Mouse (Mus musculus) urinary bladder, postnatal 10 days (tissue): ENCODE measurements around the gene Ipmk.
A peak's percentile ranks its signal among the peaks of the same experiment; 100 is the strongest.

Experiments
- DNase-seq: peaks from one replicate; pipeline ENCODE4 v3.0.0; 2022; ENCODE audit warnings: low spot score

The Ipmk gene

DNA sequence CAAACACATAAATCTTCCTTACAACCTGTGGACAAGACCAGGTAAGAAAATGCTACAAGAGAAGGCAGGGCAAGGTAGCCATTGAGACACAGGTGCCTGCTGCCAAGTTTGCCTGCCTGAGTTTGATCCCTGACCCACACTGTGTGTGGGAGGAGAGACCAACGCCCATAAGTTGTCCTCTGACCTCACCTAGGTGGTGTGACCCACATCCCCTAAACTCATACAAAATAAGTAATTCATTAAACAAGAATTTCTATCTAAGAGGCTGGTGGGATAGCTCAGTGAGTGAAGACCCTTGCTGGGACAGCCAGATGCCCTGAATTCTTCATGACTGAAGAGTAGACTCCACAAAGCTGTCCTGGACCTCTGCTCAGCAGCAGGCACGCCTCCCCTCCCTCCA lies 7.4 kb upstream of the Ipmk start:
- DNase-seq: no peak

DNA sequence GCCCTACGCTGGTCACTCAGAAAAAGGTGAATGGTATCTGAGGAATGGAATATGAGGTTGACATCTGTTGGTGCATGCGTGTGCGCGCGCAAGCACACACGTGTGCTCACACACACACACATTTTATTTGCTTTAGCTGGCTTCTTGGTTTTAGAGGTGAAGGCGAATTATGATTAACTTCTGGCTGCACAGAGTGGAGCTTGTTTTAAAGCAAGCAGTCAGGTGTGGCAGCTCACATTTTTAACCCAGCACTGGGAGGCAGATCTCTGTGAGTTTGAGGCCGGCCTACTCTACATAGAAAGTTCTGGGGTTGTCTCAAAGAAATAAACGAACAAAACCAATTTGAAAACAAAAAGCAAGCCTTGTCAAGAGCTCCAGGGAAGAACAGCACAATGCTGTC lies 6.3 kb upstream of the Ipmk start:
- DNase-seq: no peak

DNA sequence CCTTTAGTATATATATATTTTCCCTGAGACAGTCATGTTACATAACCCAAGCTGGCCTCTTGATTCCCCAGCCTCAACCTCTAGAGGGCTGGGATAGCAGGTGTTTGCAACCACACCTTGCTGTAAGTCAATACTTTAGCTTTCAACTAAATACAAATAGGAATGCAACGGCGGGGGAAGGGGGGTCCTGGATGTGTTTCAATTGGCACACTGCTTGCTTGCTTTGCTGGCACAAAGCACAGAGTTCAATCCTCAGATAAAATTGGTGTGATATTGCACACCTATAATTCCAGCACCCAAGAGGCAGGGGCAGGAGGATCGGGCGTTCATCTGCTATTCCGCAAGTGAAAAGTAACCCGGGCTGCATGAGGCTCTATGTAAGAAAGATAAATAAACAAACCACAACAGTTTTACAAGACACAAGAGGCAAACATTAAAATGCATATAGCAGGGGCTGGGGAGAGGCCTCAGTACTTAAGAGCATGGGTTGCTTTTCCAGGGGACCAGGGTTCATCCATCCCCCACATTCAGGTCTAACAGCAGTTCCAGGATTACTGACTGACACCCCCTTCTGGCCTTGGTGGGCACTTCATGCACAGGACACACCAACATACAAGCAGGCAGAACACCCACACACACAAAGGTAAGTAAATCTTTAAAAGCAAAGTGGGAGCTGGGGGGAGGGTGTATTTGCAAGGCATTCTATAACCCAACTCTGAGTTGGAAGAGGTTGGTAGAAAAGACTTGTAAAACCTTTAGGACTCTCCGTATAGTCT lies 5.3 kb upstream of the Ipmk start:
- no peak for DNase-seq

DNA sequence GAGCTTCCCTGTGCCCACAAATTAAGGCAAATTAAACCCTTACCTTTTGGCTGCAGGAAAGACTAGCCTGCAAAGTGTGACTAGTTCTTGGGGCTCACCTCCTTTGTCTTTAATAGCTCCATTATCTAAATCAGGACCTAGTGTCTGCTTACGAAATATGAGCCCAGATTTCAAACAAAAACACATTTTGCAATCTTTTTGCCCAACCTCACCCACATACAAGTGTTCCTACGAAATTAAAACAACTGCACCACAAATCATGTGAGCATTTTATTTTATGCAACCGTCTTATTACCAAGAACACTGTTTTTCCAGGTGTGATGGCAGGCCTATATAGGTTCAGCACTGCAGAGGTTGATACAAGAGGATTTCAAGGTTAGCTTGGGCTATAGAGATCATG lies 4.4 kb upstream of the Ipmk start:
- DNase-seq: no peak

DNA sequence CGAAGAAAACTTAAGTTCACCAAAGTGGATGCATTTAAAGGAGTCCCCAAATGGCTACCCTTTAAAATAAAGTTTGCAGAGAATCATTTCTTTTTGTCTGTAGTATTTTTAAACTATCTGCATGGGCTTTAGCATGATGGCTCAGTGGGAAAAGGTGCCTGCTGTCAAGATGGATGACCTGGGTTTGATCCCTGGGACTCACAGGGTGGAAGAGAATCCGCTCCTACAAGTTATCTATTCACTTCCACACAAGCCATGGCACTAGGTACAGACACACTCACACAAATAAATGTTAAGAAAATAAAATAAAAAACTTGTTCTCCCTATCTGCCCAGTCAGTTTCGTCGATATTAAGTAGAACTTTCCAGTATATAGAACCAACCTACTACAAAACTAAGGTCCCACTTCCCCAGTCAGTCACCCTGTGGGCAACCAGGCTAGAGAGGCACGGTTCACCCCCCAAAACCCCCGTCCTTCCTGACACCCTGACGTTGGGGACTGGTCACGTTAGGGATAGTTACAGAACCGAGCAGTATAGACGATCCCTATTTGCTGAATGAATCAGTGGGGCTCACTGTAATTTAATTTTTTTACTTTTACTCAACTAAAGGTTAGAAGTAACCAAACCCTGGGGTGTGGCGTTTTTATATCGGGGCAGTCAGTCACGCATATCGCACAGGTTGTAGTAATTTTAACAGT lies 3.8 kb upstream of the Ipmk start:
- no peak for DNase-seq

DNA sequence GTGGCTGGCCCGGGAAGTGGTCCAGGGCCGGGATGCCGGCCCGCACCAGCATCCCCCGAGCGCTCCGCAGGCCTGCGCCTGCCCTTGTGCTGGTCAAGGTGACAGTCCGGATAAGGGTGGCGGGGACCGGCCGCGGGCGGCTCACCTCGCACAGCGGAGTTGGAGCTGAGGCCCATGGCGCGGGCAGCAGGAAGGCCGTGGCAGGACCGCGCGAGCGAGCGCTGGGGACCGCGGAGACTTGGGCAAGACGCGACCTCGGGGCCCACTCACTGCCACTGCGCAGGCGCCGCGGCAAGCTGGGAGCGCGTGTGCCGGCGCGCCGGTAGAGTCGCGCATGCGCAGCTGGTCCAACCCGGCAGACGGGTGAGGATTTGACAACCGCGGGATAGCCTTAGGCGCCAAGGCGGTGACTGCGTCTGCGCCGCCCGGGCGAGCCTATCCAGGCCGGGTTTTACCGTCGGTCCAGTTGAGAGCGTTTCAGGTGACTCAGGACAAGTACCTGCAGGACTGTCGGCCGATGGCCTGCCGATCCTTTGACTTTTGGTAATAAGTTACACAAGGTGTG lies 2.9 kb upstream of the Ipmk start, which contains the start of gene Cisd1:
Gene Cisd1 (minus strand): TSS at position 376 of the 565 bp plus-strand sequence.
- DNase-seq: peak; percentile 78

DNA sequence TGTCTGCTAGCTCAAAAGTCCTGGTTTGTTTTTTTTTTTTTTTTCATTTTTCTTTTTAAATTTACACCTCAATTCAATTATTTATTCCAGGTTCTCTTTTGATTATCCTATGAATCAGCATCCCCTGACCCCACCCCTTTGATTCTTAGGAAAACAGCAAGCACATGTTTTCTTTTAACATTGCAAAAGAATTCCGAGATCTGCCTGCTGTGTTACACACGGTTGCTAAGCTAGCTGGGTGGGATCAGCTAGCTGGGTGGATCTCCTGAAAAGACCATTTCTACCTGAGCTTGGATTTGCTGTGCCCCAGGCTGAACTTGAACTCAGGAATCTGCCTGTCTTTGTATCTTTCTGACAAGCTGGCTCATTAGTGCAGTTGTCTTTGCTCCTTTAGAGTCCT lies 1.5 kb upstream of the Ipmk start:
- DNase-seq: no peak

DNA sequence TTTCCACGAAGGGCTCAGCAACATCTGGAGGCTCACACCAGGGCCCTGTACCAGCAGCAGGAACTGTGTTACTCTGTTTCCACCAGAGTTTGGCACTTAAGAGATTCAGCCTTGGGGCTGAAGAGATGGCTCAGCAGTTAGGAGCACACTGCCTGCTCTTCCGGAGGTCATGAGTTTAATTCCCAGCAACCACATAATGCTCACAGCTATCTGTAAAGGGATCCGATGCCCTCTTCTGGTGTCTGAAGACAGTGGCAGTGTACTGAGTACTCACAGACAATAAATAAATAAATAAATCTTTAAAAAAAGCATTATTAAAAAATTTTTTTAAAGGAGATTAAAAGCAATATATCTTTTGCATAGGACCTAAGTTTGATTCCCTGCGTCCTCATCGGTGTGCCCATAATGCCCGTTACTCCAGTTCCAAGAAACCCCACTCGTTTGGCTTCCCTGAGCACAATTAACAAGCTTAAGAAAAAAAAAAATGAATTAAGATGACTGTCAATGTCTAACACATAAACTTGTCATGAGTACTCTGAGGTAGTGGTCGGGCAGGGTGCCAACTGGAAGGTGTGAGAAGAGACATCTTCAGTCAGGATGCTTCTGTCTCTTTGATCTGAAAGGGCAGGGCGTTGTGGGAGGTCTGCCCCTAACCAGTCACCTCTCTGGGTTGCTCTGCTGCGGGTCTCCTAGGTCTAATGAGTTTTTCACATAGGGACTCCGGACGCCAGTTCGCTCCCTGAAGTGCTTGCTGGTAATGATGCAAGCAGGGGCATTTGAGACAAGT lies 648 bp upstream of the Ipmk start:
- DNase-seq: no peak

DNA sequence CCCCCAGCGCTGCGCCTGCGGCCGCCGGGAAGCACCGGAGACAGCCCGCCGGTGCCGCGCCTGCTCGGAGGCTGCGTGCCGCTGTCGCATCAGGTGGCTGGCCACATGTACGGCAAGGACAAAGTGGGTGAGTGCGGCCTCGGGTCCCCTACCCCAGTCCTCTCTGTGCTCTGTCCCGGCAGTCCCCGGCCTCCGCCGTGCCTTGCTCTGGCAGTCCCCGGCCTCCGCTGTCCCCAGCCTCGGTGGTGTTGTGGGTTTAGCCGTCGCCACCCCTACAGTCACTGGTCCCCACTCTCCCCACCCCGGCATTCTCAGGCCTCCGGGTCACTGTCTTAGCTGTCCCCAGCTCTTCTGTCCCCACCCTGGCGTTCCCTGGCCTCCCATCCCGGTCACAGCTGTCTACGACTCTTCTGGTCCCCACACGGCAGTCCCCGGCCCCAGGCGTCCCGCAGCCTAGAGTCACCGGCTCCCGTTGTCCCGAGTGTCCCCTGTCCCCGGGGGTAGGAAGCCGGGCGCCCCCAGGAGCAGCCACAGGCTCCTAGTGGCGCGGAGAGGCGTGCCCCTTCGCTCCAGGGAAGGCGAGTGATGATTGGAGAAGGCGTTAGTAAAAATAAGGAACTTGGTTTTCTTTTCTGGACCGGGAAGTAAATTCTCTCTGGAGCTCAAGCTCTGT lies 537 bp downstream of the Ipmk start:
- DNase-seq: no peak

DNA sequence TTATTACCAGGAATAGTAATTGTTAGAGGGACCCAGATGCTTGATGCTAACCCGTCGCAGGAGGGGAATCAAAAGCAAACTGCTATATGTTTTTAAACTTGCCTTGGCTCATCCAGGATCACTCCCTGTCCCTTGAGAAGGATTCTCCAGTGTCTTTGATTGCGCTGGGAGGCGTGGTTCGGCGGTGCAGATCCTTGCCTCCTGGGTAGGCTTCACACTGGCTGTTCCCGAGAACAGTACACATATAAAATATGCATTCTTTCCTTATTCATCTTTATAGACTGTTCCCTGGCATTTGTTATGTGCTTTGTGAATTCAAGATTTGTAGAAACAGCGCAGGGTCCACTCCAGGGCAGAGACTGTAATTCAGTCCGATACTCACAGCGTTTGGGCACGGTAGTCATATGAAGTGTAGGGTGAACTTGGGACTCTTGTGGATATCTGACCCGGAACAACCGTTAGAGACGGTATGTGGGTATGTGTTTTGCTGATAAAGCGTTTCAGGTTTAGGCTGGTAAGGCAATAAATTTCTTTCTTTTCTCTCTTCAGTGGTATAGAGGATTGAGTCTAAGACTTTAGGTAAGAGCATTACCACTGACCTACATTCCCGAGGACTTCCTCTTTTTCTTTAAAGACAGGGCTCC lies 1.2 kb downstream of the Ipmk start:
- no peak for DNase-seq

DNA sequence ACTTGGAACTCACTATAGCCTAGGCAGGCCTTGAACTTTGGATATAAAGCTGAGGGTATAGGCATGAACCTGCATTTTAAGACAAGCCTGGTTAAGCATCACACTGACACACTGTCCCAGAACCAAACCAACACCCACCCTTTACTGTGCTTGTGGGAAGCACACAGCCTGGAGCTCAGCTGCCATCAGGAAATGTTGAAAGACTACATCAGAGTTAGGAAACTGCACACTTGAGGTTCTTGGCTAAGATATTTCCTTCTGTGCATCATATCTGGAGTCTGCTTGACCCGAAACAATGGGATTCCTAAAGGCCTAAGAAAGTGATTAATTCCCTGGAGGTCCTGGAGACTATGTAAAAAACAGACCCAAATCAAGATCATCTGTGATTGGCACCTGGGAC lies 1.7 kb downstream of the Ipmk start:
- DNase-seq: no peak

DNA sequence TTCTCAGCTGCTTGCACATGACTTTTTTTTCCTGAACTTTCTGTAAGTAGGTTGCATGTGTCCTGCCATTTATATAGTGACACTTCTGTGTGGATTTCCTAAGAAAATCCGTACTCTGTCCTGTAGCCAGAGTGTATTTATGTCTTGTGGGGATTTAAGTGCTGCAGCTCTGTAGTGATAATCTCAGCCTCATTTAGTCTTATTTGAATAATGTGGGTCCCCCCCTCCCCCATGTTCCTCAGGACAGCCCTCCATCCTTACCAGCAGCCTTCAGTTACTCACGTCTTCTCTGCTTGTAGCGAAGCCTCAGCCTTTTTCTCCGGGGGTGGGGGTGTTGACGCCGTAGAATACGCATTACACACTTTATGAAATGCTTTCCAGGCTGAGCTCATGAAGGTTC lies 3.7 kb downstream of the Ipmk start:
- DNase-seq: no peak

DNA sequence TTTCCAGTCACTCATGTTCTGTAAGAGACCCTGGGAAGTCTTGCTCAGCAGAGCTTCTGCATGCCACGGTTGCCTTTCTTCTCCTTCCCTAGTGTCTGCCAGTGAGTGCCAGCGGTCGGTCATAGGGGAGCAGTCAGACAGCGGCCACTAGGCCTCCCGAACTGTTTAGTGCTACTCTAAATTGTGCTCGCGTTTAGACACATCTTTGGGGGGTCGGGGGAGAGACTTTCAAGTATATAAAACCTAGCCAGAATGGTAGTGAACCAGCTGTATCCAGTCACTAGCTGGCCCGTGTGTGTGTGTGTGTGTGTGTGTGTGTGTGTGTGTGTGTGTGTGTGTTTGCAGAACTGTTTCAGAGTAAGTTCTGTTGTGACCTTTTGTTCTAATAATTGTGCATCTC lies 6.3 kb downstream of the Ipmk start:
- DNase-seq: no peak

DNA sequence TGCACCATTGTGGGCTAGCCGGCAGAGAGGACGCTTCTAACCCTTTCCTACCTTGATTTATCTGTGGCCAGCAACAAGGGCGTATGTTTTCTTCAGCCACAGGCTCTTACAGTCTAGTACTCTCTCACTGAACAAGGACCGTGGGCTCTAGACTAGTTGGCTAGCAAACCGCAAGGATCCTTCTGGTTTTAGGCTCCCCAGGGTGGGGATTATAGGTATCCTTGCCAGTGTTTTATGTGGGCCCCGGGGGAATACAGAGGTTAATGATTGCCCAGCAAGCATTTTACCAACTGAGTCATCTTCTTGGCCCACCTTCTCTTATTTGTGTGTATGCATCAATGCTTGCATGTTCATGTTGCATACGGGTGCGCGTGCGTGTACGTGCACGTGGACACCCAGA lies 7.4 kb downstream of the Ipmk start:
- DNase-seq: no peak

DNA sequence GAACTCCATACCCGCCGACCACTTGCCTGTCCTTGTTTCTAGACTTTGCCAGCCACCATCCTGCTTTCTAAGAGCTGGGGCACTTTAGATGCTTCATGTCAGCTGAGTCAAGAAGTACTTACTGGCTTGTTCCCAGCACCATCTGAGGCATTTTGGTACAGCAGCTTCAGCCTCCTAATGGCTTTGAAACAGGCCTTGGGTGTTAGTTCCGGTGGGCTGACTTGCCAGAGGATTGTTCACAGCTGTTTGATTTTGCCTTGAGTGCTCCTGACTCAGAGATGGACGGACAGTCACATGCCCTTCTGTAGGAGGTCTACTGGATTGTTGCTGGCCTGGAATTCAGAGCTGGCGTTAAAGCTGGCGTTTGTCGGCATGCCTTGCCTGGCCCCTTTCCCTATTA lies 13.5 kb downstream of the Ipmk start:
- DNase-seq: no peak

DNA sequence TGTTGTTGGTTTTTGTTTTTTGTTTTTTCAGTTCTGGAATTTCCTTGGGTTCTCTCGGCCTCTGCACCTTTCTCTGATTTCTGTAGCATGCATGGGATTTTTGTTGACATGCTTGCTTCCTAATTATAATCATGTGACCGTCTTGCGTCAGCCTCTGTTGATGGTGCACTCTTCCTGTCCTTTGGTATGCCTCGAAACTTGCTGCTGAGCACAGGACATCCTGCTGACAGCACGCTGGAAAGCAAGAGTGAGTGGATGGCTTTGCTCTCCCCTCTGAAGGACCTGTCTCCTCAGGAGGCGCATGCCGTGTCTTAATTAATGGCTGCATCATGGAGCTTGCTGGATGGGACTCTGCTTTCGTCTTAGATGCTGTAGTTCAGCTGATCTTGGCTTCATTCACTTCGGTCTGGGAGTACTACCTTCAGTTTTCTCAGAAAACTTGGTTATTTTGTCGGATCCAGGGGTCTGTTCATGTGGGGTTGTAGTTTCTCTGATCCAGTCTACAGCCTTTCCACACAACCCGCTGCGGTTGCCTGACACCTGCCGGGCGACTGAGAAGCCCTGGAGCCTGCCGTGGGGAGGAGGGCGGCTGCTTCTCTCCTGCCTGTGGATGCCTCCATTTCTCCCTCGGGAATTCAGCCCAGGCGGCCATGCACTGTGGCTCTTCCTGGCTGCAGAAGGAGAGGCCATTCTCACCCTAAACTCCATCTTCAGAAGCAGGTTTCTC lies 14.4 kb downstream of the Ipmk start:
- DNase-seq: no peak

DNA sequence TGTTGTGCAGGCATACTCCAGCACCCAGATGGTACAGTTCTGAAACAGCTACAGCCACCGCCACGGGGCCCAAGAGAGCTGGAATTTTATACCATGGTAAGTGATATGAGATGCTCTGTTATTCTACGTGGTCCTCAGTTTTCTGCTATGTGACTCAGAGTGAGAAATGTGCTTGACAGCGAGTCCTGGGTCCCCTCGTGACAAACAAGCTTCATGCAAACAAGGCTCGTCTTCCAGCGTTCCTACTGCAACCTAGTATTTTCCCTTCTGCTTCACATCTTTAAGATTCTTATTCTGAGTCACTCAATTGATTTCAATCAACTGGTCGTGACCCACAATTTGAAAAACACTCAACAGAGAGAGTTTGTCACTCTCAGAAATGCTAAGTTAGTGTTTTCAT lies 15.9 kb downstream of the Ipmk start:
- no peak for DNase-seq

DNA sequence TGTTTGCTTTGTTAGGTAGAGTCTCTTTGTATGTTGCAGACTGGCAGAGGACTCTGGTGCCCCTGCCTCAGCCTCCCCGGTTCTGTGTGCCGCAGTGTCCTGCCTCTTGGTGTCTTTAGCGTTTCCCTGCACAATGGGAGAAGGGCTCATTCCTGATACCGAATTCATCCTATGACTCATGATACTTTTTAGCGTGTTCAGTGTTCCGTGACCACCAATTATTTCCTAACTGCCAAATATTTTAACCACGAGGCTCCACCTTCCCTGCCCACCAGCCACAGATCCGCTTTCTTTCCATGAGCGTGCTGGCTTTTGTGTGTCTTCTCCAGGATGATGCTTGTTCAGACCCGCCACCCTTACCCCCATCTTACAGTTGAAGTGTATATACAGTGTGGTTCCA lies 16.3 kb downstream of the Ipmk start:
- no peak for DNase-seq

DNA sequence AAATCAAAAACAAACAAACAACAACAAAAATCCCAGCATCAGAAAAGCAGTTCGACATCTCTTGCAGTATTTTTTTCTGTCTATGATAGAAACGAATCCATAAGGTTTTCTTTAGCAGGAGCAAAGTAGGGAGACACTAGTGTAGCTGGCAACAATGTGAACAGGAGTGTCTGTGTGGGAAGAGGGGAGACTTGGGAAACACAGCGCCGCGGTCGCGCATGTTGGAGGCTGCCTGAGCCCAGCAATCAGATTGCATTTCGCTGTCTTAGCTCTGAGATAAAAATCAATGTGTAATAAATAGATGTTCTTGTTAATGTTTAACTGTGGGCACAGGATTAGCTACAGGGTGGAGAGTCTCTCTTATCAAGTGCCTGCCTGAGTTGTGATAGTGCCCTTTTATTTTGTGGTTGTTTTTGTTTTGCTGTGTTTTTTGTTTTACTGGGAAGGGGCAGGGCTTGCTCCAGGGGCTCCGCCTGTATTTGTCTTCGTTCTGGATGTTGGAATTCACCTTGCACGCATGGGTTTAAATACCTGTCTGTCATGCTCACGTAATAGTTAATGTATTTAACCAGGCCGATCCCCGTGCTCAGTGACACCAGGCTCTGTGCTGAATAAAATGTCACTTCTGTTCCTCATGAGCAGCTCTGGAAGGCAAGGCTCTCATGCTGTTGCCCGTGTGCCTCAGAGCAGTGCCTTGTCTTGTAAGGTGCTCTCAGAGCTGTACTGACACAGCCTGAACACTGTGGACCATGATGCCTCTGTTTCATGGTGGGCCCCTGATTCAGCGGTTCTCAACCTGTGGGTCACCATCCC lies 20.8 kb downstream of the Ipmk start:
- DNase-seq: no peak

DNA sequence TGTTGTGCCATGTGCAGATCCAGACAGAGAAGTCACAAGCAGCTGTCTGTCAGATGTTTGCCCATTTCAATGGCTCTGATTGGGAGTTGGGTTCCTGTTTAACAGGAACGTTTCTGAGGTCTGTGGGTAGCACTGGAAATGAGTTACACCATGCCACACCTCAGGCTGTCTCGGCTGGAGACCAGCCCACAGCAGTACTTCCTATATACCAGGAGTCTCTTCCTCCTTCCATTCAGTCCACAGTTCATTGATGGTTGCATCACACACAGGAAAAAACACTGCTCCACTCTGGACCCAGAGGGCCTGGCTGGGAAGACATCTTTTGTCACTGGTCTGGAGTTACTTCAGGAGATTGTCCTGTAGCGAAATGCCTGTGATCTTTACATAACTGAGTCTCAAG lies 21.9 kb downstream of the Ipmk start:
- no peak for DNase-seq
